Mouse (Mus musculus): Measurements from ENCODE around the gene Lgals3. TPM values are rescaled to one million over a fixed set of nuclear protein-coding genes. Genes with fewer than 3 reads are reported as not detected.
A peak's percentile ranks its signal among the peaks of the same experiment; 100 is the strongest.

The Lgals3 gene
- total and polyA plus RNA-seq, 3 experiments, result 0.29 to 1.8 TPM; not detected in 1

DNA sequence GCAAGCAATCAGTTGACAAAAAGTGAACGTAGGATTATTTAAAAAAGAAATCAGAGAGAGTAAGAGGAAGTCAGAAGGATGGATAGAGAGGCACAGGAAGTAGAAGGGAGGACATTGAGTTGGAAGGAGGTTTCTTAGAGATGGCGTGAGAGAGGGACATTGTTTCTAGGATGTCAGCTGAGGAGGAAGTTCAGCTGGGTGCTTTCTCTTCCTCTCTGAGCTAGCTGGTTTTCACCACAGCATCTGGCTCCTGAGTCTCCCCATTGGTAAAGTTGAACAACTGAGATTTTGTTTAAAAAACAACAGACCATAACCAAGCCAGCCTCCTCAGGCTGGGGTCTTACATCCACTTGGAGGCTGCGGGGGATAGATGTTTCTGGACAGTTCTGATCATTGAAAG is 7.9 kb upstream of the Lgals3 start:
- no peak overlapping the region for H3K4me3 ChIP-seq (replicated peaks in 1 of 3; ENCODE audit: low read depth in 2 of 3, low read length in 2 of 3, poor library complexity in 1 of 3)
- in situ Hi-C loops (cut with MboI; ENCODE audit: low pct_ligation_motif_present, low pct_unique_long_range_greater_than_20kb, low sequenced_read_pairs) (no loop called here), dilution Hi-C loops (cut with MboI; ENCODE audit: extremely low pct_ligation_motif_present, extremely low pct_unique_long_range_greater_than_20kb, low sequenced_read_pairs) (no loop called here)
- no peak overlapping the region for H3K9ac ChIP-seq (ENCODE audit: insufficient read depth, low read depth)
- DNase-seq (ENCODE audit: extremely low read depth), result peak; percentile 57
- no peaks in the 10 kb centered on the region for H3K27me3 ChIP-seq (replicated peaks)
- peak overlapping the region; percentile 62 for H3K4me2 ChIP-seq (ENCODE audit: insufficient read depth, low read depth, poor library complexity, severe bottlenecking)
- TF ChIP-seq MAFK (IDR thresholded peaks at IDR 0.05; ENCODE audit: insufficient replicate concordance, low read length) (no peak), GABPA (IDR thresholded peaks at IDR 0.05; ENCODE audit: insufficient replicate concordance, low read depth, low read length) (no peak), MAZ (IDR thresholded peaks at IDR 0.05; ENCODE audit: low read depth, low read length) (no peak), POLR2A (IDR thresholded peaks at IDR 0.05; ENCODE audit: low read depth, low read length) (0 out of 2 replicates have a peak, but pooled peaks have one; percentile 31), TCF12 (IDR thresholded peaks at IDR 0.05; ENCODE audit: low read depth, low read length) (peak; percentile 43; the same call in 1 of the 2 replicates), NELFE (IDR thresholded peaks at IDR 0.05; ENCODE audit: low read depth, low read length) (no peak), HCFC1 (IDR thresholded peaks at IDR 0.05; ENCODE audit: low read depth, low read length) (0 out of 2 replicates have a peak, but pooled peaks have one; percentile 35), ETS1 (conservative IDR thresholded peaks at IDR 0.05; ENCODE audit: low read depth, low read length) (no peak), USF2 (conservative IDR thresholded peaks at IDR 0.05; ENCODE audit: low read depth, low read length) (no peak), BHLHE40 (IDR thresholded peaks at IDR 0.05; ENCODE audit: low read depth, low read length) (no peak), MXI1 (IDR thresholded peaks at IDR 0.05; ENCODE audit: low read depth, low read length) (no peak), ZMIZ1 (IDR thresholded peaks at IDR 0.05; ENCODE audit: low read depth, low read length) (no peak), NRF1 (IDR thresholded peaks at IDR 0.05; ENCODE audit: low read depth, low read length) (no peak), USF1 (IDR thresholded peaks at IDR 0.05; ENCODE audit: low read depth, low read length) (no peak), CHD2 (IDR thresholded peaks at IDR 0.05; ENCODE audit: low read length) (no peak), JUN (IDR thresholded peaks at IDR 0.05; ENCODE audit: insufficient read depth, low read depth, low read length) (no peak), E2F4 (IDR thresholded peaks at IDR 0.05; ENCODE audit: insufficient replicate concordance, low read depth, low read length) (no peak), SIN3A (IDR thresholded peaks at IDR 0.05; ENCODE audit: low read length) (no peak), ELF1 (IDR thresholded peaks at IDR 0.05; ENCODE audit: low read depth, low read length) (peak; percentile 44; the same call in 1 of the 2 replicates), CTCF (conservative IDR thresholded peaks at IDR 0.05 in 1 of 2, IDR thresholded peaks at IDR 0.05 in 1 of 2; ENCODE audit: low read depth in 2 of 2, low read length in 2 of 2) (no peak), RAD21 (IDR thresholded peaks at IDR 0.05; ENCODE audit: low read depth, low read length) (no peak), EP300 (IDR thresholded peaks at IDR 0.05; ENCODE audit: low read length) (peak; percentile 36; the same call in 1 of the 2 replicates), ZC3H11A (IDR thresholded peaks at IDR 0.05; ENCODE audit: low read depth, low read length) (no peak), TBP (conservative IDR thresholded peaks at IDR 0.05; ENCODE audit: low read depth, low read length) (0 out of 2 replicates have a peak, but pooled peaks have one; percentile 50), CHD1 (IDR thresholded peaks at IDR 0.05; ENCODE audit: low read depth, low read length) (no peak), MAX (IDR thresholded peaks at IDR 0.05; ENCODE audit: low read length) (no peak)
- no peaks in the 10 kb centered on the region for H3K36me3 ChIP-seq (replicated peaks in 1 of 2; ENCODE audit: control insufficient read depth in 1 of 2, insufficient read depth in 1 of 2, low read length in 1 of 2)
- no peaks in the 10 kb centered on the region for H3K79me2 ChIP-seq (replicated peaks; ENCODE audit: control insufficient read depth, extremely low read depth, insufficient read depth, poor library complexity, severe bottlenecking)
- no peaks in the 10 kb centered on the region for H3K9me3 ChIP-seq (replicated peaks; ENCODE audit: low read length)
- peaks cover 19 to 37% of the 10 kb centered on the region in 2 experiments for H3K4me1 ChIP-seq (ENCODE audit: control insufficient read depth in 1 of 2, insufficient read depth in 2 of 2)
- no peak overlapping the region for H3K27ac ChIP-seq (ENCODE audit: insufficient read depth, low read depth)

Measured in CH12.LX (cell line).